Mouse (Mus musculus): ENCODE results near the gene Vti1a. TPM values are rescaled to one million over a fixed set of nuclear protein-coding genes. Genes with fewer than 3 reads are reported as not detected.

The Vti1a gene
- polyA plus RNA-seq, 2 experiments = 6.9 to 11.9 TPM

DNA sequence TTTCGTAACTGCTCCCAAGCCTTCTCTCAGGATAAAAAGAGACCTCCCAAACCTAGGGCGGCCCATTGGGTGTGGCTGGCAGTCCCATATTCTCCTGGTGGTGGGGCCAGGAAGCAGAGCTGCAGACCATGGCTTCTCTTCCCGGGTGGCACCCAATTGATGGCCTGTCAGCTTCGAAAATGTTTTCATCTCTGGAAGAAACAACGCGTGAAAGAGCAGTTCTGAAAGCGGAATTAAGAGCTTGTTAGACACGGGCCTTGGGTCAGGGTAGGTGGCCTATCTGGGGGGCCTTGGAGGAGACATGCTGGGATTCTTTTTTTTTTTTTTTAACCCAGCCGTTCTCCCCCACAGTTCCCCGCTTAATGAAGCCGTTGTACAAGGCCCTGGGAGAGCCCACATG is 326.3 kb downstream of the Vti1a start:
- DNase-seq (ENCODE audit: low read depth in 3 of 3, low spot score in 3 of 3) = no peak
- Histone ChIP-seq H3K4me3 (ENCODE audit: insufficient read depth in 1 of 2, low read depth in 2 of 2, low read length in 2 of 2) (no peak overlapping the region), H3K27me3 (ENCODE audit: control insufficient read depth, insufficient read depth, low read length) (no peaks in the 10 kb centered on the region), H3K9ac (replicated peaks) (no peak overlapping the region), H3K36me3 (replicated peaks; ENCODE audit: control insufficient read depth, insufficient read depth, low read depth) (no peaks in the 10 kb centered on the region), H3K4me1 (replicated peaks; ENCODE audit: control insufficient read depth in 2 of 2, insufficient read depth in 2 of 2, low read length in 1 of 2) (peaks cover 0 to 2% of the 10 kb centered on the region in 2 experiments; a peak in 1 of 4 replicates), H3K4me2 (ENCODE audit: low read depth) (no peak overlapping the region), H3K27ac (no peak overlapping the region), H3K9me3 (ENCODE audit: control insufficient read depth, low read length) (no peaks in the 10 kb centered on the region)
- TF ChIP-seq EP300 (IDR thresholded peaks at IDR 0.05; ENCODE audit: low read depth) (no peak), CTCF (IDR thresholded peaks at IDR 0.05; ENCODE audit: low read depth) (no peak)
- WGBS (ENCODE audit: insufficient replicate concordance) = 73% methylated on average over 11 of the region's 11 CpGs
- no peak for ATAC-seq (ENCODE audit: insufficient read depth)

DNA sequence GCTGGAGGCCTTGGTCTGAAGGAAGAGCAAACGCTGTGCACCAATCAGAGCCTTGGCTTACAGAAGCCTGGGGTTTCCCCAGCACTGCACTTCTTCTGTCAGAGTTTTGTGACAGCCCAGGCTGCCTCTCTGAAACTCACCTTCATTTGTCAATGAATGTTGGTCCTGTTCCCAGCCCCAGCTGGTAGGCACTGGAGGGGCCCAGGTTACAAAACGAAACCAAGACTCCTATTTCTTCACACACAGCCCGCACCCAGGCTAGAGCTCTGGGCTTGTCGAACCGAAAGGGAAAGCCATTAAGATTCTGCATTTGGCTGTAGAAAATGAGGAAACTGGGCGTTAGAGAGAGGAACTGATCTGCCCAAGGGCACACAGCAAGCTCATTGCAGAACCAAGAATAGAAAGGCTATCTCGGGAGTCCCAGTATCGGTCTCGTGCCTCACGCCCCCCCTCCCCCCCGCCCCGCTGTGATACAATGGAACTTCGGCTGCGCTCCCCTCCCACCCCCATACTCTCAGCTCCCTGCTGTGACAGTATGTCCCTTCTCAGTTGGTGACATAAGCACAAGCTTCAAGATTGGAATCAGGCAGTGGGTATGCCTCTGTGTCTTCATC is 327.3 kb downstream of the Vti1a start:
- Histone ChIP-seq H3K27me3 (ENCODE audit: control insufficient read depth, insufficient read depth, low read length) (no peaks in the 10 kb centered on the region), H3K4me2 (ENCODE audit: low read depth) (peak overlapping the region; percentile 64), H3K9ac (replicated peaks) (peak overlapping the region; percentile 31; the same call in 1 of the 2 replicates), H3K36me3 (replicated peaks; ENCODE audit: control insufficient read depth, insufficient read depth, low read depth) (no peaks in the 10 kb centered on the region), H3K27ac (no peak overlapping the region), H3K4me3 (ENCODE audit: insufficient read depth in 1 of 2, low read depth in 2 of 2, low read length in 2 of 2) (peak overlapping the region; percentile 47 to 59), H3K9me3 (ENCODE audit: control insufficient read depth, low read length) (no peaks in the 10 kb centered on the region), H3K4me1 (replicated peaks; ENCODE audit: control insufficient read depth in 2 of 2, insufficient read depth in 2 of 2, low read length in 1 of 2) (peaks cover 0 to 2% of the 10 kb centered on the region in 2 experiments; a peak in 1 of 4 replicates)
- ATAC-seq (ENCODE audit: insufficient read depth) = peak; percentile 59
- WGBS (ENCODE audit: insufficient replicate concordance) = 1% methylated on average over 14 of the region's 14 CpGs
- TF ChIP-seq CTCF (IDR thresholded peaks at IDR 0.05; ENCODE audit: low read depth) (no peak), EP300 (IDR thresholded peaks at IDR 0.05; ENCODE audit: low read depth) (no peak)
- peak; percentile 10 to 36 (median 22) for DNase-seq (ENCODE audit: low read depth in 3 of 3, low spot score in 3 of 3)

DNA sequence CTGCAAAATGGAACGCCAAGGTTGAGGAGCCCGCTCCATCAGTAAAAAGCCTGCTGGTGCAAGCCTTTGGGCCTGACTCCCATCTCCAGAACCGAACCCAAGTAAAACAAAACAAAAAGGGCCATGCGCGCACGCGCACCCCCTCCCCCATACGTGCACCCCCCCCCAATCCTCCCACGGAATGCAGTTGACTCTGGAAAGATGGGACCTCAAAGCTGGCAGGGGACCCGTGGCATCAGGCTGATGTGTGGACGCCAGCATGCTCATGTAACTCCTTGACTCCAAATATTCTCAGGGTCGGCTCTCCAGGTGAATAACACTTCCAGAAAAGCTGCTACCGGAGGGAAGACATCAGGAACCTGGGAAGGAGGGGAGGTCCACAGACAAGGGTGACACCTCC is 327.8 kb downstream of the Vti1a start:
- H3K4me3 ChIP-seq (ENCODE audit: insufficient read depth in 1 of 2, low read depth in 2 of 2, low read length in 2 of 2) = peak overlapping the region in 1 of 2 experiments; percentile 59; a peak in 2 of 4 replicates
- H3K4me2 ChIP-seq (ENCODE audit: low read depth) = peak overlapping the region; percentile 64
- no peak overlapping the region for H3K9ac ChIP-seq (replicated peaks)
- H3K4me1 ChIP-seq (replicated peaks; ENCODE audit: control insufficient read depth in 2 of 2, insufficient read depth in 2 of 2, low read length in 1 of 2) = peaks cover 0 to 2% of the 10 kb centered on the region in 2 experiments; a peak in 1 of 4 replicates
- no peak overlapping the region for H3K27ac ChIP-seq
- H3K9me3 ChIP-seq (ENCODE audit: control insufficient read depth, low read length) = no peaks in the 10 kb centered on the region
- WGBS (ENCODE audit: insufficient replicate concordance) = 58% methylated on average over 13 of the region's 13 CpGs
- ATAC-seq (ENCODE audit: insufficient read depth) (no peak), DNase-seq (ENCODE audit: low read depth in 3 of 3, low spot score in 3 of 3) (no peak)
- no peak for TF ChIP-seq CTCF (IDR thresholded peaks at IDR 0.05; ENCODE audit: low read depth)
- TF ChIP-seq EP300 (IDR thresholded peaks at IDR 0.05; ENCODE audit: low read depth) = no peak
- no peaks in the 10 kb centered on the region for H3K36me3 ChIP-seq (replicated peaks; ENCODE audit: control insufficient read depth, insufficient read depth, low read depth)
- no peaks in the 10 kb centered on the region for H3K27me3 ChIP-seq (ENCODE audit: control insufficient read depth, insufficient read depth, low read length)

DNA sequence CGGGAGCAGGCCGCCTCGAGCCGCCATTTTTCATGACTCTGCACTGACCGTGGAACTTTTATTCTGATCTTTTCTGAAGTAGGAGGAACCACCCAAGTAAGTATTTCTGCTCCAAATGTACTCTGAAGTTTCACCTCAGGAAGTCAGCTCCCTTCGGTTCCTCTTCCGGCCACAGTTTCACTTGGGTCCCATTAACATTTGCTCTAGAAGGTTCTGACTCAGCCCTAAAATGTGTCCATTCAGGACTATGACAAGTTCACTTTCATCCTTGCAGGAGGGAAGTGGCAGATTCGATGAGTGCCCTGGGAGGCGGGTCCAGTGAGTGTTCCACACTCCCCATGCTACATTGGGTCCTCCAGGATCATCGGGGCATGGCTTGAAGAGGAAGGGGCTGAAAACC is 333.3 kb downstream of the Vti1a start:
- no peaks in the 10 kb centered on the region for H3K9me3 ChIP-seq (ENCODE audit: control insufficient read depth, low read length)
- H3K9ac ChIP-seq (replicated peaks) = no peak overlapping the region
- TF ChIP-seq CTCF (IDR thresholded peaks at IDR 0.05; ENCODE audit: low read depth) (no peak), EP300 (IDR thresholded peaks at IDR 0.05; ENCODE audit: low read depth) (no peak)
- H3K4me2 ChIP-seq (ENCODE audit: low read depth) = no peak overlapping the region
- peaks cover 0 to 5% of the 10 kb centered on the region in 2 experiments; a peak in 1 of 4 replicates for H3K4me1 ChIP-seq (replicated peaks; ENCODE audit: control insufficient read depth in 2 of 2, insufficient read depth in 2 of 2, low read length in 1 of 2)
- no peaks in the 10 kb centered on the region for H3K36me3 ChIP-seq (replicated peaks; ENCODE audit: control insufficient read depth, insufficient read depth, low read depth)
- DNase-seq (ENCODE audit: low read depth in 3 of 3, low spot score in 3 of 3) (peak in 1 of 3 experiments; percentile 26), ATAC-seq (ENCODE audit: insufficient read depth) (no peak)
- H3K27me3 ChIP-seq (ENCODE audit: control insufficient read depth, insufficient read depth, low read length) = no peaks in the 10 kb centered on the region
- 67% methylated on average over 10 of the region's 10 CpGs for WGBS (ENCODE audit: insufficient replicate concordance)
- no peak overlapping the region for H3K4me3 ChIP-seq (ENCODE audit: insufficient read depth in 1 of 2, low read depth in 2 of 2, low read length in 2 of 2)
- H3K27ac ChIP-seq = no peak overlapping the region

DNA sequence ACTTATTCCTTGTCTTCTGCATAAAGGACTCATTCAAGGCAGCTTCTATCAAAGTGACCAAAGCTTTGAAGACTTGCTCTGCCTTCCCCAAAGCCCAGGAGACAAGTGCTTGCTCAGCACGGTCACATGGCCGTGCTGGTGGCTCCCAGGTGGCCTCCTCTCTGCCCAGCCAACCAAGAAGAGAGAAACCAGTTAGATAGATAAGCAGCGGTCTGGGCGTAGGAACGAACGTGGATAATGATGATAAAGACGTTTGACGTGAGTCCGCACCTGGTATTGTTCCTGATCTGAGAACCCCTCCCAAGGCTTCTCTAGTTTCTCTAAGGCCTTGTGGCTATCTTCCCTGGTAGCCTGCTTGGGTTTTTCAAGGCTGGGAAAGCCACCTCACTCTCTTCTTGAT is 334.9 kb downstream of the Vti1a start:
- TF ChIP-seq CTCF (IDR thresholded peaks at IDR 0.05; ENCODE audit: low read depth) = no peak
- TF ChIP-seq EP300 (IDR thresholded peaks at IDR 0.05; ENCODE audit: low read depth) = peak; percentile 63
- 23% methylated on average over 9 of the region's 9 CpGs for WGBS (ENCODE audit: insufficient replicate concordance)

More for the DNA sequence above, 334.9 kb downstream of the Vti1a start:
- DNase-seq (ENCODE audit: low read depth in 3 of 3, low spot score in 3 of 3) = peak; percentile 17 to 28 (median 26)
- ATAC-seq (ENCODE audit: insufficient read depth) = peak; percentile 79
- no peaks in the 10 kb centered on the region for H3K27me3 ChIP-seq (ENCODE audit: control insufficient read depth, insufficient read depth, low read length)
- H3K27ac ChIP-seq = no peak overlapping the region
- H3K9ac ChIP-seq (replicated peaks) = no peak overlapping the region
- no peak overlapping the region for H3K4me3 ChIP-seq (ENCODE audit: insufficient read depth in 1 of 2, low read depth in 2 of 2, low read length in 2 of 2)
- H3K4me1 ChIP-seq (replicated peaks; ENCODE audit: control insufficient read depth in 2 of 2, insufficient read depth in 2 of 2, low read length in 1 of 2) = peaks cover 0 to 5% of the 10 kb centered on the region in 2 experiments; a peak in 1 of 4 replicates
- no peak overlapping the region for H3K4me2 ChIP-seq (ENCODE audit: low read depth)
- no peaks in the 10 kb centered on the region for H3K9me3 ChIP-seq (ENCODE audit: control insufficient read depth, low read length)
- no peaks in the 10 kb centered on the region for H3K36me3 ChIP-seq (replicated peaks; ENCODE audit: control insufficient read depth, insufficient read depth, low read depth)
